Mouse (Mus musculus) urinary bladder, adult 2 months (tissue): ENCODE data around the gene Gm42688. TPM values are rescaled to one million over a fixed set of nuclear protein-coding genes. Genes with fewer than 3 reads are reported as not detected.

Source experiments
- DNase-seq: peaks from one replicate; pipeline ENCODE4 v3.0.0; 2022; ENCODE audit warnings: low spot score
- polyA plus RNA-seq: library from polyadenylated mRNA; depleted of rRNA; stranded (reverse); fragments of >200 nt; gene quantifications from 2 replicates; pipeline ENCODE4 v1.2.3, GENCODE M21; 2012; rRNA removed

Gm42688 gene
- 5.0 and 6.1 TPM in 2 replicates for polyA plus RNA-seq

- peak; percentile 67 for DNase-seq
These were observed at the start of gene Gm42688, which contains the start of gene Ccdc142 for GRCm38 (mm10) chr6:83101316-83101687. Gm42688 (plus strand) TSS chr6:83101617. Ccdc142 (plus strand) TSS chr6:83101601.

- no peak for DNase-seq
These were observed 48.1 kb upstream of the Gm42688 start for GRCm38 (mm10) chr6:83053136-83053960.

- peak; percentile 88 for DNase-seq
These were observed 47.2 kb upstream of the Gm42688 start, which contains the start of gene Aup1 for GRCm38 (mm10) chr6:83054074-83054851. Aup1 (plus strand) TSS chr6:83054521.

- no peak for DNase-seq
These were observed 46.5 kb upstream of the Gm42688 start, which contains the start of gene Htra2 for GRCm38 (mm10) chr6:83054871-83055431. Htra2 (minus strand) TSS chr6:83055273.

- no peak for DNase-seq
These were observed 43.6 kb upstream of the Gm42688 start, which contains the start of gene Dqx1 for GRCm38 (mm10) chr6:83057790-83058189. Dqx1 (plus strand) TSS chr6:83057844.

- no peak for DNase-seq
These were observed 42.7 kb upstream of the Gm42688 start for GRCm38 (mm10) chr6:83058725-83059124.

GRCm38 (mm10) chr6:83065995-83066394 lies 35.4 kb upstream of the Gm42688 start:
- DNase-seq, result no peak

GRCm38 (mm10) chr6:83066441-83066840 lies 35.0 kb upstream of the Gm42688 start:
- no peak for DNase-seq

GRCm38 (mm10) chr6:83068221-83068620 lies 33.2 kb upstream of the Gm42688 start:
- no peak for DNase-seq

GRCm38 (mm10) chr6:83068706-83069487 lies 32.5 kb upstream of the Gm42688 start:
- no peak for DNase-seq

- no peak for DNase-seq
These were observed 31.8 kb upstream of the Gm42688 start for GRCm38 (mm10) chr6:83069488-83070246.

GRCm38 (mm10) chr6:83070247-83070310 lies 31.3 kb upstream of the Gm42688 start, which contains the start of gene Tlx2:
Tlx2 (minus strand) TSS chr6:83070293.
- no peak for DNase-seq

- no peak for DNase-seq
These were observed 30.9 kb upstream of the Gm42688 start for GRCm38 (mm10) chr6:83070311-83071219.

GRCm38 (mm10) chr6:83071220-83071619 lies 30.2 kb upstream of the Gm42688 start:
- DNase-seq, result no peak

GRCm38 (mm10) chr6:83074979-83075378 lies 26.4 kb upstream of the Gm42688 start:
- DNase-seq, result no peak

- no peak for DNase-seq
These were observed 23.6 kb upstream of the Gm42688 start, which contains the start of gene Pcgf1 for GRCm38 (mm10) chr6:83077630-83078323. Pcgf1 (plus strand) TSS chr6:83077869.

- DNase-seq, result peak; percentile 98
These were observed 23.0 kb upstream of the Gm42688 start for GRCm38 (mm10) chr6:83078324-83078858.

- no peak for DNase-seq
These were observed 21.2 kb upstream of the Gm42688 start for GRCm38 (mm10) chr6:83080210-83080609.

- DNase-seq, result no peak
These were observed 17.9 kb upstream of the Gm42688 start for GRCm38 (mm10) chr6:83083497-83083896.
